Mouse (Mus musculus): ENCODE results near the gene 1700020L24Rik.

Gene 1700020L24Rik

GRCm38 (mm10) chr11:83441235-83441634, 3.8 kb downstream of the 1700020L24Rik start:
- no peak for DNase-seq

GRCm38 (mm10) chr11:83442596-83443267, 5.3 kb downstream of the 1700020L24Rik start:
- DNase-seq, result peak; percentile 86 to 91

GRCm38 (mm10) chr11:83443824-83444223, 6.3 kb downstream of the 1700020L24Rik start:
- no peak for DNase-seq

- DNase-seq, result no peak
Measured at GRCm38 (mm10) chr11:83445001-83445400, 7.5 kb downstream of the 1700020L24Rik start.

GRCm38 (mm10) chr11:83447612-83448011, 10.1 kb downstream of the 1700020L24Rik start:
- no peak for DNase-seq

GRCm38 (mm10) chr11:83448021-83448926, 10.8 kb downstream of the 1700020L24Rik start:
- DNase-seq, result no peak

- peak in 1 of 2 experiments; percentile 53 for DNase-seq
Measured at GRCm38 (mm10) chr11:83448927-83449236, 11.4 kb downstream of the 1700020L24Rik start.

- no peak for DNase-seq
Measured at GRCm38 (mm10) chr11:83449298-83449697, 11.8 kb downstream of the 1700020L24Rik start.

- no peak for DNase-seq
Measured at GRCm38 (mm10) chr11:83450550-83450949, 13.1 kb downstream of the 1700020L24Rik start.

GRCm38 (mm10) chr11:83451281-83451680, 13.8 kb downstream of the 1700020L24Rik start:
- DNase-seq, result peak; percentile 49 to 60

GRCm38 (mm10) chr11:83454548-83454947, 17.1 kb downstream of the 1700020L24Rik start:
- DNase-seq, result no peak

- DNase-seq, result no peak
Measured at GRCm38 (mm10) chr11:83455608-83456007, 18.1 kb downstream of the 1700020L24Rik start.

- DNase-seq, result no peak
Measured at GRCm38 (mm10) chr11:83457257-83457656, 19.8 kb downstream of the 1700020L24Rik start.

- DNase-seq, result no peak
Measured at GRCm38 (mm10) chr11:83457912-83458601, 20.6 kb downstream of the 1700020L24Rik start.

GRCm38 (mm10) chr11:83461462-83462027, 24.1 kb downstream of the 1700020L24Rik start:
- no peak for DNase-seq

GRCm38 (mm10) chr11:83462711-83463244, 25.3 kb downstream of the 1700020L24Rik start, which contains the start of gene Mmp28:
Gene Mmp28 (minus strand): TSS chr11:83463071.
- DNase-seq, result peak; percentile 60 to 69

GRCm38 (mm10) chr11:83465976-83466375, 28.5 kb downstream of the 1700020L24Rik start:
- DNase-seq, result peak; percentile 84 to 92

- DNase-seq, result peak; percentile 43 to 67
Measured at GRCm38 (mm10) chr11:83467120-83467652, 29.7 kb downstream of the 1700020L24Rik start.

GRCm38 (mm10) chr11:83468765-83469164, 31.3 kb downstream of the 1700020L24Rik start:
- DNase-seq, result no peak

- DNase-seq, result no peak
Measured at GRCm38 (mm10) chr11:83471766-83472165, 34.3 kb downstream of the 1700020L24Rik start.

- DNase-seq, result peak; percentile 99 to 100
Measured at GRCm38 (mm10) chr11:83472324-83473234, 35.1 kb downstream of the 1700020L24Rik start, which contains the start of gene Taf15. Gene Taf15 (plus strand): TSS chr11:83473086.

All from cerebellum, postnatal 25 days (tissue).